Mouse (Mus musculus): Measurements from ENCODE around the gene B4galt4.
"Not testable (repeated sequence)": the region's sequence is repeated elsewhere in the genome, so short reads cannot be mapped to it uniquely, and the experiment has no call there.

The B4galt4 gene

GRCm38 (mm10) chr16:38772906-38773496, 30.9 kb downstream of the B4galt4 start:
- DNase-seq: no peak

- DNase-seq: no peak
Measured at GRCm38 (mm10) chr16:38774964-38775746, 33.1 kb downstream of the B4galt4 start.

GRCm38 (mm10) chr16:38776342-38776741, 34.3 kb downstream of the B4galt4 start:
- no peak for DNase-seq

DNA sequence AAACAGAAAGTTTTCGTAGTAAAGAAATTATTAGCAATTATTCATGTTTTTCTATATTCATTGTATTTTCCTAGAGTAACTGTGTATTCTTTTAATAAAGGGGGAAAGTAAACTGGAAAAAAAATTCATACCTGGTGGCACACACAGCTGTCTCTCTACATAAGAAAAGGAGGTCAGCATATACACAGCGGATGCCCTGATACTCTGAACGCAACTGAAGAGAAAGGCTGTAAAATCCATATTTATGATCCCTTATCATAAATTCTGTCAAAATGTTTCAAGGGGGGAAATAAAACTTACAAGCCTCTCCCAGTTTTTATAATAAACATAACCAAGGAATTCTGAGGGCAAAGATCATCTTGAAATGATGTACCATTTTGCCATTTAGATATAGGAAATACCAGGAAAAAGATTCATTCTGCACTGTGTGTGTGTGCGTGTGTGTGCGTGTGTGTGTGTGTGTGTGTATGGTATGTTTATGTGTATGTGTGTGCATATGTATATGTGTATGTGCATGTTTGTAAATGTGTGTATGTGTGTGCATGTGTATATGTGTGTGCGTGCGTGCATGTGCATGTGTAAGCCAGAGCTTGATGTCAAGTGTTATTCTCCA, 39.0 kb downstream of the B4galt4 start:
- DNase-seq: no peak

DNA sequence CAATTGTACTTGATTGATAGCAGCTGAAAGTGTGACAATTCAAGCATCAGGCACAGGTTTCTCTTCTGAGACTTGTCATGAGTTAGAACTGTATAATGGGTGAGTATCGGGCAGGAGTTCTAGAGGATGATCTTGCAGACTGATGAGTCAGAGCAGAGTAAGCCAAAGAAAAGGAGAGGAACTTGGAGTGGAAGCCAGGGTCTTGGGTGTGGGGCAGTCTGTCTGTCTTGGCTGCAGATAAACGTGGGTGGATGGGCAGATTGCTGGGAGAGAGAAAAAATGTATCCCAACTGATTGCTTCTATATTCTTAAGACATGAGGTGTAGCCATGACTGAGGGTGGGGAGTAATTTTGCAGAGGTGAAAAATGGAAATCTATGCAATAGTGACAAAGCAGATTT, 39.9 kb downstream of the B4galt4 start:
- no peak for DNase-seq

DNA sequence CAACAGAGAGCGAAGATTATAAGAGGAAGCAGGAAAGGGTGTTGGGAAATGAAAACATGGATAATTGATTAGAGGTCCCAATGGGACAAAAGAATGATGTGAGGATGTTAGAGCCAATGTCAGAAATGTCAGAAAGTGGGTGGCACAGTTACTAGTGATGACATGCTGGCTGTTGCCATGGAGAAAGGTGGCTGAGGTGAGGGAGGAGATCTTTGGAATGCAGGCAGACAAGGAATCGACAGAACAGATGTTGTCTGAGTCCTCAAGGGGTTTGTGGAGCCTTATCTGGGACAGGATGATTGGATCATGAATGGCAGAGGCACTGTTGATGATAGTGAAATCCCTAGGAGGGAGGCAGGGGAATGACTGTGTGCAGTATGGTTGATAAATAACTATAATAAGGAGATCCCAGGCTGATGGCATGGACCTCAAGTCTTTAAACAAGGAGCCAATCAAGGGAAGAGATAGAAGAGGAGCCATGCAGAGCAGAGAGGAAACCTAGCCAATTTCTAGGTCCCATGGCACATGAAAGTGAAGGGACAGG, 40.5 kb downstream of the B4galt4 start:
- DNase-seq: no peak

DNA sequence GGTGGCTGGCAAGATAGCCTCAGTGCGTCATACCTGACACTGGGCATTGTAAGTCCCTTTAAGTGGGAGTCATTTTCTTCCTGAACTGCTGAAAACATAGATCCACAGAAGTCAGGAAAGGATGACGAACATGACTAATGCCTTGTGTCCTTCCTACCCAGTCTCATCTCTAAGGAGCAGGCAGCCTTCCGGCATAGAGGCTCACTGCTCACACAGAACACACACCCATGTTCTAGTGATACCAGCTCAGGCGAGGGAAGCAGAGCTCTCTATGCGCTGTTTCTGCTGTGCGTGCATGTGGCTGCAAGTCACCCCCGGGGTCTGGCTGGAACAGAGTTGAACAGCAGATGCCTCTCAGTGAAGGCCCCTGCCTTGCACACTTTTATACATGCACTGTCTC, 43.2 kb downstream of the B4galt4 start:
- no peak for DNase-seq

GRCm38 (mm10) chr16:38789016-38789415, 47.0 kb downstream of the B4galt4 start:
- DNase-seq: no peak

DNA sequence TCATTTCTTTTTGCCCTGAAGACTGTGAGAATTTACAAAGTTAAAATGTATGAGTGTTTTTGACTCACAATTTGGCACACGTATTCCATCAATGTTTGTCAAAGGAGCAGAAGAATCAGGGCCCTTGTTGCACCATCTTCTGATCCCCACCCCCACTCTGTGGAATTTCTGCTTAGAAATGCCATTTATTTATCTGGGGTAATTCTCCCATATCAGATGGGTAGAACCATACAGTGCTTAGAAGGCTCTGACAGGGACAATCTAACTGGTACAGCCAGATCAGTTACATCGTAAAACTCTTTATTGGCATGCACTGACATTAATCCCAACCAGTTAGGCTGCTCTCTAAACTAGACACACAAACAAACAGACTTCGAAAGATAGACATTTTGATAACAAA, 47.9 kb downstream of the B4galt4 start:
- DNase-seq: no peak

DNA sequence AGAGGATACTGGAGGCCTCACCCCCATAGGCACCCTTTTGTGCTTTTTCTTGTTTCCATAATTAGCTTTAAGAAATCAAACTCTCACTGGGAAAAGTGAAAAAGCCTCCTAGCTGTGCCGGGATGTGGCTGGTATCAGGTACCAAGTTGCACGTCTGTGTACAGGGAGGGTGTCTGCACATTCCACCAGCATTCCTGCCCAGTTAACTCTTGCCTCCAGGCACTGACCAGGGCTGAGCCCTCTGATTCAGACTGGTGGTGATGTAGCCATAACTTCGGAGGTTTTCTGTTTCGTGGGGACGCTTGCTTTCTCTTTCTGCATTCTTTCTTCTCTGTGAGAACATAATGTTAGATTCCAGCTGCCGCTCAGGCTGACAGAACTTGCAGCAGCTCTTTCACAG, 51.1 kb downstream of the B4galt4 start:
- DNase-seq: no peak

DNA sequence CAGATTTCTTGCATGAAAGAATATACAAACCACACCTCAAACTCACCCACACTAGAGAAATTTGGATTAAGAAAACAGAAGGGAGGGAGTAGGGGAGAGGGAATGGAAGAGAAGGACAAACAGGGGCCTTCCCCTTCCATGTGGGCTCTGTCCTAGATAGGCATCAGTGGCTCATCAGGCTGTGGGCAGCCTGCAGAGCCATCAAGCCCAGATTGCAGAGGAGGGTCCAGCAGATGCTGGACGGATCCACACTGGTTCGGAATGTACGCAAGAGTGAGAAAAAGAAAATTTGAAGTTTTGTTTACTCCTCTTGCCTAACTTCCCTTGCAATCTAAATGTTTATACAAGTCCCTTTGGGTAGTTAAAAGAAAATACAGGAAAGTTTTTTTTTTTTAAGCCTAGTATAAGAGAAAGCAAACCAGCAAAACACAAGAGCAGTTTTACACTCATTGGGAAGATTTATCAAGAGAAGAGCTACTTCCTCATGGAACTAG, 56.9 kb downstream of the B4galt4 start:
- no peak for DNase-seq

DNA sequence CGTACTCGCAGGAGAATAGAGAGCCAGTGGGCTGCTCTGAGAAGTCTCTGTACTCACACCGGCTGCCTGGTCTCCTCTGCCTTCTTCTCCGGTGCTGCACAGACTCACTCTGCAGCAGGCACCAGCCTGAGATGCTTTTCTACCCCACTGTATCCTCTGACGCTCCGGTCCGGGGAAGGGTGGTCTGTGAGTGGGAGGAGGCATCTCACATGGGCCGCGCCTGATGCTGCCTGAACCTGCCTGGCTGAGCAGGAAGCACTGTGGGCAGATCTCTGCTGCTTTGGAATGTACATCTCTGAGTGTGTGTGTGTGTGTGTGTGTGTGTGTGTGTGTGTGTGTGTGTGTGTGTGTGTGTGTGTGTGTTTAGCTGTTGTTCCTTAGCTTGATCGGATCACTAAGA, 58.0 kb downstream of the B4galt4 start, which contains the start of gene Upk1b:
Gene Upk1b, minus strand, starts transcription at position 238 of the 400 bp plus-strand sequence.
- DNase-seq: no peak

DNA sequence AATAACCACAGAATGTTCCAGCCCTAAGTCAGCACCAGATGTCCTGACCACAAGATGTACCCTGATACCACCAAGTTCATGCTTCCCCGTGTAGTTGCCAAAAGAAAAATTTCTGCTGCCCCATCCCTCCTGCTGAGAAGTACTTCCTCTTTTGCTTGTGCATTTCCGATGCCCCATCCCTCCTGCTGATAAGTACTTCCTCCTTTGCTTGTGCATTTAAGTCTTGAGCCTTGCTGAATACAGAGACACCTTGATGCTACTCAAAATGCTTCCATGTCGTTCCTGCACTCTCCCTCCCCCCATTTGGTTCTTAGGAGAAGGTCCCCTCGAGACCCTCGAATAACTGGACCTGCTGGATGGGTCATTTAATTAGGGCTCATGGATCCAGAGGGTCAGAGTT, 65.7 kb downstream of the B4galt4 start:
- DNase-seq: not testable (repeated sequence)

GRCm38 (mm10) chr16:38810196-38810595, 68.1 kb downstream of the B4galt4 start:
- DNase-seq: no peak

DNA sequence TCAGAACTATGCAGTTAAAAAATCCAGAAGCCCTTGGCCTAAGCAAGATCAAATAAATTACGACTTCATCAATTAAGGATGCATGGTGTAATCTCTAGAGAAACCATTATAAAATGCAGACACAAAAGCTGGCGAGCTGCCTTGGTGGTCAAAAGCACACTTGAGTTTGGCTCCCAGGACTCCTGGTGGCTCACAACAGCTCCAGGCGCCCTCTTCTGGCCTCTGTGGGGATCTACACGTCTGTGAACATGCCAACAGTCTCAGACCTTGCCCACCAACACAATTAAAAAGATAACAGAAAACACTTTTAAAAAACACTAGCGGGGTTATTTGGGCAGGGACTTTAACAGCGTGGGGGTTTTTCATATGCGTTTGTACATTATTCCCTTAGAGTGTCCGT, 70.5 kb downstream of the B4galt4 start:
- peak; percentile 11 for DNase-seq

Data from cerebellum, adult 11 months (tissue).